Mouse (Mus musculus) cerebellum, adult 2 months (tissue): ENCODE measurements at regions not wholly inside any gene's neighbourhood (a gene's known extent, or its start where the extent isn't known, plus 50 kb on each side); places are given as distances from the start of the nearest gene placed in this dataset.
A peak's percentile ranks its signal among the peaks of the same experiment; 100 is the strongest.

Experiments
- DNase-seq, 2 experiments: peaks; one replicate each; pipeline ENCODE4 v3.0.0; 2021
- H3K27ac ChIP-seq: fragments of 200-500 bp; 2 replicates; pipeline ENCODE4 v1.5.1; 2012; ENCODE audit warnings: low read length, control low read depth, inconsistent platforms; ENCODE audit not compliant: insufficient read depth
- H3K27me3 ChIP-seq: fragments of 200-500 bp; 2 replicates; pipeline ENCODE4 v1.6.1; 2012; ENCODE audit warnings: inconsistent platforms, mild to moderate bottlenecking, low read length, moderate library complexity; ENCODE audit not compliant: control insufficient read depth, insufficient read depth
- H3K4me1 ChIP-seq: fragments of 200-500 bp; 2 replicates; pipeline ENCODE4 v1.6.1; 2011; ENCODE audit warnings: low read length; ENCODE audit not compliant: control insufficient read depth, insufficient read depth
- H3K4me3 ChIP-seq: fragments of 200-500 bp; replicated peaks from 2 replicates; pipeline ENCODE3; 2011; ENCODE audit warnings: mild to moderate bottlenecking, low read depth, low read length, control low read depth; ENCODE audit not compliant: insufficient read depth
- CTCF ChIP-seq: fragments of 200-500 bp; IDR thresholded peaks from 2 replicates; pipeline ENCODE4 v1.5.1; 2011; ENCODE audit warnings: low read depth, mild to moderate bottlenecking, control low read depth, low read length, moderate library complexity, borderline replicate concordance; ENCODE audit not compliant: insufficient read depth
- POLR2A ChIP-seq: fragments of 200-500 bp; IDR thresholded peaks from 2 replicates; pipeline ENCODE4 v1.6.1; 2011; ENCODE audit warnings: low read length, control low read depth, borderline replicate concordance; ENCODE audit not compliant: insufficient read depth
- whole genome bisulfite sequencing: fragments of 180-500 bp; shearing (Covaris S2); methylation state at CpG from one replicate; pipeline ENCODE4 v1.1.7; 2018; 5-methylcytosine and 5-hydroxymethylcytosine counted together

DNA sequence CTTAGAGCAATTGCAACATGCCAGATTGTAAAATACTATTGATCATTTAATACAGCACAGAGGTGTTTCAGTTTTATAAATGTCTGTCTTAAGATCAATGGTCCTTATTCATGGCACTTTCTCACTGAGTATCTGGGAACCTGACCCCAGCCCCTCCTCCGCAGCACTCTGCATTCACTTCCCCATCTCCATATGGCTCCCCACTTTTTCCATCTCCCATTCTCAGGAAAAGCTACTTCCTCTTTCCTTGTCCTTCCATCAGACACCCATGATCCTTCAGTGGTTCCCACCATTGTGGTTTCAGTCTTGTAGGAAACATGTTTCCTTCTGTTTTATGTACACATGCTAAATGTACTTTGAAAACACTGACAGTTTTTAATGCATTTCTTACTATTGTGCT, 497.3 kb upstream of the Cited2 start:
- Histone ChIP-seq H3K27me3 (no peaks in the 10 kb centered on the region), H3K27ac (no peak overlapping the region)
- TF ChIP-seq POLR2A: no peak
- TF ChIP-seq CTCF: no peak

DNA sequence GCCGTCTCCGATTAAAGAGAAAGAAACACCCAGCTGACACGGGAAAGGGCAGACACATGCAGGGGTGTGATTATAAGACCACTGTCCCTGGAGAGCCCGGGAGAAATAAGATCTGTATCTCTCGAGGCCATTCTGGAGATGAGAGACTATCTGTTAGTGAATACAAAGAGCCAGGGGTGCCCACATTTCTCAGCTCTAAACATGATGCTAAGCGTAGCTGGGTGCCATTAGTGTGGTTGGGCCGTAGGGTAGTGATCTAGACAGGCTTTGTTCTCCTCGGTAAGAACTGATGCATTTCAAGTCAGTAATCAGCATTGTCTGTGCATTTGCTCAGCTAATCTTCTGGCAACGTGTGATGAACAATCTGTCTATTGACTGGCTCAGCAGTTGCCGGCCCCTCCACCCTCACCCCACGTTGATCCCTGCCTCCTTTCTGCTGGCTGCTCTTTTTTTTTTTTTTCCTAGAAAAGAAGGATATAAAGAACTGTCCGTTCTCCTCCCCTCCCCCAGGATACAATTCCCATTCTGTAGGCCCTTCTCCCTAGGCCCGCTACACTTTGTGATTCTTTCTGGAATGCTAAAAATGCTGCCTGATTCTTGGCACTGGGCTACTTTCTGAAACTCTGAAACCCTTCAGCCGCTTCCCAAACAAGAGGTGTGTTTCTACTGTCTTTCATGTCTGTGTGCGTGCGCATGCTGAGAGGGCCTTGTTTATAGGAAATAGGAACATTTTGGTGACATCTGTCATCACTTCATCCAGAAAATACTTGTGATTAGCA, 492.8 kb upstream of the Cited2 start:
- Histone ChIP-seq H3K4me1 (peaks cover 5% of the 10 kb centered on the region; the same call in 1 of the 2 replicates), H3K27me3 (no peaks in the 10 kb centered on the region), H3K27ac (no peak overlapping the region), H3K4me3 (no peak overlapping the region)
- TF ChIP-seq POLR2A (no peak), CTCF (no peak)
- WGBS: 27% methylated on average over 16 of the region's 16 CpGs
- peak; percentile 34 to 44 for DNase-seq

More for the DNA sequence above, 497.3 kb upstream of the Cited2 start:
- 94% methylated on average over 1 of the region's 1 CpGs for WGBS
- Histone ChIP-seq H3K4me1 (peaks cover 5% of the 10 kb centered on the region; the same call in 1 of the 2 replicates), H3K4me3 (no peak overlapping the region)
- DNase-seq: no peak

DNA sequence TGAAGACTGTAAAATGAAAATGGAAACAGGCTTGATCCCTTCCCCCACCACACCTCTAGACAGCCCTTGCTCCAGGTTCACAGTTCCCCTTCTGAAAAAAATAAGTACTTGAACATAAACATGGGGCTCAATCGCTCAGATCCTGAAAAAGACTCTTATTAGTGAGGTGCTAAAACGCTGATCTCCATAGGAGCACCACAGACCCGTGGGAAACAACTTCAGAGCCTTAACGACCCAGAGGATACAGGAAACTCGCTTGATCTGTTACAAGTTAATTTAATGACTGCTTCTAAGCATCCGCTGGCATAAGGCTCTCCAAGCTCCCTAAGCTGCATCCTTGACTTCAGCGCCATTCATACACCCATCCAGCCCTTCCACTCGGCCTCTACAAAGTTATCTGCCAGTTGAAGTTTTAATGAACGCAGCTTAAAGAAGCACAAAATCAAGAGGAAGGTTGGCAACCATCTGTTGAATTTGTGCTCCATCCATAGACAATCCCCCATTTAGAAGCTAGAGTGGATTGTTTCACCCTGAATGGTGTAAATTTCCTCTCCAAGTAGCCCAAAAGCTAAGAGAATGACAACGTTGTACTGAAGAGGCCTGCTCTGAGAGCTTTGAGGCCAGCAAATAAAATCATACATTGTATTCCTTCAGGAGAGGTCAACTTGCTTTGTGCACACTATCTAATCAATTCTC, 486.9 kb upstream of the Cited2 start:
- Histone ChIP-seq H3K4me1 (no peaks in the 10 kb centered on the region; the same call in 1 of the 2 replicates), H3K4me3 (no peak overlapping the region), H3K27ac (no peak overlapping the region), H3K27me3 (no peaks in the 10 kb centered on the region)
- 68% methylated on average over 10 of the region's 10 CpGs for WGBS
- DNase-seq: no peak
- no peak for TF ChIP-seq POLR2A
- no peak for TF ChIP-seq CTCF

- Histone ChIP-seq H3K4me1 (no peaks in the 10 kb centered on the region; the same call in 1 of the 2 replicates), H3K27me3 (no peaks in the 10 kb centered on the region), H3K27ac (no peak overlapping the region), H3K4me3 (no peak overlapping the region)
- TF ChIP-seq POLR2A (no peak), CTCF (no peak)
- peak in 1 of 2 experiments; percentile 41 for DNase-seq
- 11% methylated on average over 2 of the region's 2 CpGs for WGBS
Measured at GRCm38 (mm10) chr10:17236761-17237160, 486.3 kb upstream of the Cited2 start.

GRCm38 (mm10) chr10:17237463-17237862, 485.6 kb upstream of the Cited2 start:
- H3K27ac ChIP-seq: no peak overlapping the region
- DNase-seq: no peak
- H3K4me3 ChIP-seq: no peak overlapping the region
- H3K27me3 ChIP-seq: no peaks in the 10 kb centered on the region
- TF ChIP-seq CTCF (no peak), POLR2A (no peak)
- no peaks in the 10 kb centered on the region; the same call in 1 of the 2 replicates for H3K4me1 ChIP-seq
- 73% methylated on average over 11 of the region's 11 CpGs for WGBS

- 62% methylated on average over 12 of the region's 12 CpGs for WGBS
- peak in 1 of 2 experiments; percentile 15 for DNase-seq
- TF ChIP-seq CTCF: no peak
- TF ChIP-seq POLR2A: no peak
- Histone ChIP-seq H3K4me3 (no peak overlapping the region), H3K27me3 (no peaks in the 10 kb centered on the region), H3K4me1 (no peaks in the 10 kb centered on the region; the same call in 1 of the 2 replicates), H3K27ac (no peak overlapping the region)
Measured at GRCm38 (mm10) chr10:17237918-17238850, 484.8 kb upstream of the Cited2 start.

- TF ChIP-seq POLR2A (no peak), CTCF (no peak)
- Histone ChIP-seq H3K27ac (no peak overlapping the region), H3K27me3 (no peaks in the 10 kb centered on the region), H3K4me1 (peaks cover 3% of the 10 kb centered on the region; the same call in 1 of the 2 replicates), H3K4me3 (no peak overlapping the region)
- DNase-seq: no peak
- 86% methylated on average over 2 of the region's 2 CpGs for WGBS
Measured at GRCm38 (mm10) chr10:17248270-17248669, 474.7 kb upstream of the Cited2 start.
